Mouse (Mus musculus): ENCODE data around the gene Sbpl.
"Not testable (repeated sequence)": the region's sequence is repeated elsewhere in the genome, so short reads cannot be mapped to it uniquely, and the experiment has no call there.

Sbpl gene

GRCm38 (mm10) chr17:23961573-23962122 lies 6.6 kb upstream of the Sbpl start:
- DNase-seq (ENCODE audit: low spot score in 2 of 2): no peak

DNA sequence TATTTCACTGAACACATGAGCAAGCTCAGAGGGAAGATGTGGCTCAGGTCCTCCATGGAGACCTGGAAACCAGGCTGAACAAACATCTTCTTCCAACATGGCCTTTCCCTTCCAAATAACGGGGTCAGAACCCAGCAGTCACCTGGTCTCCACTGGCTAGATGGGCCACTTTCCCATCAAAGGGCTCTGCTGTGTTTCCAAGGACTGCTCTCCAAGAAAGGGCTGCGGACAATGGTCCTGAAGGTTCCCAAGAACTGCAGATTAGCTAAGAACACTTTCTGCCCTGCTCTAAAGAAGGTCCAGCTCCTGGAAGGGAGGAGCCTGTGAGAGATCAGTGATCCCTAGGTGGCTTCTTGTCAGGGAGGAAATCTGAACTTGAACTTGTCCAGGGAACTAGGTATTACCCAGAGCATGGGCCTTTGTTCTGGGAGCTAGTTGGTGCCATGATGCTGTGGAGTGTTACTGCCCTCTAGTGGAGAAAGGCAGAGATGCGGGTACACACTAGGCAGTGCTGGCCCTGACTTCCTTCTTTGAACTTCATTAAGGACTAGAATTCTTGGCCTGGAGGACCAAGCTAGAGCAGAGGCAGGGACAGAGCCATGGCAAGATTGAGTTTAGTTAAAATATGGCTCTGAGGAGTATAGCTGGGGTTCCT lies 5.1 kb upstream of the Sbpl start:
- peak; percentile 73 to 85 for DNase-seq (ENCODE audit: low spot score in 2 of 2)

DNA sequence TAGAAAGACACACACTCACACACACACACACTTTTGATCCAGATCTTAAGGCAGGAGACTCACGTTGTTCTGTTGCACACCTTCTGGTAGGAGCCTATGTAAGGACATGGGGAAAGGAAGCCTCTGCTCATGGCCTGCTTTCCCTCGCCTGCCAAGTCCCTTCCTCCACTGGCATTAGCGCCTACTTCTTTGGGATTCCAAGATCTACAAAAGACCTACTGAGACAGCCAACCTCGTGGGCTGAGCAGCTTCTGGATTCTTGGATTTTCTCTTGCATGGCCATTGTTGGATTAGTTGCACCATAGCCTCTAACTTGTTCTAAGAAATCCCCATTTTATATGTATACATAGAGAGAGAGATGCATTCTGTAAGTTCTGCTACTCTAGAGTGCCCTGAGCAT lies 4.2 kb downstream of the Sbpl start:
- DNase-seq (ENCODE audit: low spot score in 2 of 2): not testable (repeated sequence)

- no peak for DNase-seq (ENCODE audit: low spot score in 2 of 2)
Observed at GRCm38 (mm10) chr17:23949068-23949467, 6.0 kb downstream of the Sbpl start.

DNA sequence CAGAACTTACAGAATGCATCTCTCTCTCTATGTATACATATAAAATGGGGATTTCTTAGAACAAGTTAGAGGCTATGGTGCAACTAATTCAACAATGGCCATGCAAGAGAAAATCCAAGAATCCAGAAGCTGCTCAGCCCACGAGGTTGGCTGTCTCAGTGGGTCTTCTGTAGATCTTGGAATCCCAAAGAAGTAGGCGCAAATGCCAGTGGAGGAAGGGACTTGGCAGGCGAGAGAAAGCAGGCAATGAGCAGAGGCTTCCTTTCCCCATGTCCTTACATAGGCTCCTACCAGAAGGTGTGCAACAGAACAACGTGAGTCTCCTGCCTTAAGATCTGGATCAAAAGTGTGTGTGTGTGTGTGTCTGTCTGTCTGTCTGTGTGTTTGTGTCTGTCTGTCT lies 7.6 kb downstream of the Sbpl start:
- DNase-seq (ENCODE audit: low spot score in 2 of 2): not testable (repeated sequence)

- no peak for DNase-seq (ENCODE audit: low spot score in 2 of 2)
Observed at GRCm38 (mm10) chr17:23941372-23941771, 13.7 kb downstream of the Sbpl start, which contains the start of gene Sbp. Gene Sbp (plus strand): TSS chr17:23941672.

GRCm38 (mm10) chr17:23931157-23931556 lies 23.9 kb downstream of the Sbpl start:
- no peak for DNase-seq (ENCODE audit: low spot score in 2 of 2)

DNA sequence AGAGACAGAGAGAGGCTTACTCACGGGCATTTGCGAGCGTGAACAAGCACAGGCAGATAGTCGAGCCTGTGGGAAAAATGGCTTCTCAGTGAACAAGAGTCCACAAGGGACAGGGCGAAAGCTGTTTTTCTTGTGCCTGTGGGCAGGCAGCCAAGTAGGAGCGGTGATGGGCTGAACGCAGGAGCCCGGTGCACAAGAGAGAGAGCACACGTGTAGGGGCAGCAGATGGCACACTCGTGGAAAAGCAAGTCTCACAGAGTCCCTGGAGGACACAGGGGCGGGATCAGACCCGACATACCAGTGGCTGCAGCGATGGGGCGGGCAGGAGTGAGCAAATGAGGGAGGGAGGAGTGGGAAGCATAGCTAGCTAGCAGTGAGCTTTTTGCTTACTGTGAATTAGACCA lies 30.0 kb downstream of the Sbpl start:
- DNase-seq (ENCODE audit: low spot score in 2 of 2): peak; percentile 16 to 28

GRCm38 (mm10) chr17:23924531-23925007 lies 30.5 kb downstream of the Sbpl start:
- DNase-seq (ENCODE audit: low spot score in 2 of 2): peak; percentile 69 to 80

DNA sequence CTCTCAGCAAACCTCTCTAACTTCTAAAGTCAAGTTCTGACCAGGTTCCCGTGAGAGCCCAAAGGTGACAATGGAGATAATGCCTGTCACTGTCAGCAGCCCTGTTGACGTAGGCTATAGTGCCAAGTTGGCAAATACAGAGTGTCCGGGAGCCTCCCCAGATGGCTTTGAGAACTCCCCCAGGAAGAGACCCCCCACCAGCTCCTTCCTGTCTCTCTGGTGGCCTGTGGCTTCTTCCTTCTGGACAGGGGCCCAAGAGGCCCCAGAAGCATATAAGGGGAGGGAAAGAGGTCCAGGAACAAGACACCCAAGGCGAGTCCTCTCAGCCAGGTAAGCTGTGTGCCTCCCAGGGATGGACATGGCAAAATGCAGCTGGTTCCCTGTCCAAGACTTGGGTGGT lies 37.9 kb downstream of the Sbpl start, which contains the start of gene Dcpp3:
TSS of gene Dcpp3 (plus strand) at position 301 of the 400 bp plus-strand sequence.
- DNase-seq (ENCODE audit: low spot score in 2 of 2): not testable (repeated sequence)

Measured in frontal cortex, postnatal 25 days (tissue).